Mouse (Mus musculus): ENCODE measurements around the gene Piezo1.

Gene Piezo1

DNA sequence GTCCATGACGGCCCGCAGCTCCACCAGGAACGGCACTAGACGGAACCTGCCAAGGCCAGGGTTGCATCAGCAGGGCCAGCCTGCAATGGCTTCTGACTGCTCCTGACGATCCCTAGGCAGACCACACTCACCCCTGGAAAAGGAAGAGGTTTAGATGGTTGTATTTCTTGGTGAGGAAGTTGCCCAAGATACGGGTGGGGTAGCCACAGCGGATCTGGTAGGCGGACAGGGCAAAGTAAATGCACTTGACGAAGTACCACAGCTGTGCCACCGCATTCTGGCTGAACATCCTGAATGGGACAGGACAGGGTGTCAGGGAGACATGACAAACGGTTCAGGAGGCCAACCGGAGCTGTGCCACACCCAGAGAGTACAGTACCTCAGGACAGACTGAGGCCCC is 66.3 kb downstream of the Piezo1 start:
- no peak for DNase-seq

DNA sequence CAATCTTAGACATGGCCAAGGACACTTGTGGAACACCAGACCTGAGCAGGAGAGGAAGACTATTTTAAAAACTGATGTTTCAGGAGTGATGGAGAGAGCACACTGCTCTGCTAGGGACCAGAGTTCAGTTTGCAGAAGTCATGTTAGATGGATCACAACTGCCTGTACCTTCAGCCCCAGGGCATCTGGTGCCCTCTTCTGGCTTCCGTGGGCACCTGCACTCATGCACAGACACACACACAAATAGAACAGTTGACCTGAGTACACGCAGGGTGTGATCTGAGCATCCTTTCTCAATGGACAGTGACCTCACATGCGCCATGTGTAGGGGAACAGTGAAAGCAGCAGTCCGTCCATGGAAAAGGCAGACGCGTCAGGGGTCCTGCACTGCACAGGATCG is 67.3 kb downstream of the Piezo1 start:
- no peak for DNase-seq

DNA sequence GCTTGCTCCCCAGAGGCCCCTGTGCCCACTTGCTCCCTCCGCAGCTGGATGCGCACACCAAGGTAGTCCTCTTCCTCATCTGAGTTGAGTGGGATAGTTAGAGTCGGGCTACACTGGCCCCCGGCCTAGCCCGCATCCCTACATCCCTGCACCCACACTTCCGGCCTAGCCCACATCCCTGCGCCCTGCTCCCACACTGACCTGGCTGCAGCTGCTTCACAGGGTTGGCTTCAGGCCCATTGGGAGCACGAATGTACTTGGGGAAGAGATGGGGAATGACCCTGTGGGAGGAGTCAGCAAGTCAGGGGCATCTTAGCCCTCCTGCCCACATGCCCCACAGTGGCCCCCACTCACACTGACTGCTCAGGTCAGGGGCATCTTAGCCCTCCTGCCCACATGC is 68.7 kb downstream of the Piezo1 start:
- DNase-seq = no peak

DNA sequence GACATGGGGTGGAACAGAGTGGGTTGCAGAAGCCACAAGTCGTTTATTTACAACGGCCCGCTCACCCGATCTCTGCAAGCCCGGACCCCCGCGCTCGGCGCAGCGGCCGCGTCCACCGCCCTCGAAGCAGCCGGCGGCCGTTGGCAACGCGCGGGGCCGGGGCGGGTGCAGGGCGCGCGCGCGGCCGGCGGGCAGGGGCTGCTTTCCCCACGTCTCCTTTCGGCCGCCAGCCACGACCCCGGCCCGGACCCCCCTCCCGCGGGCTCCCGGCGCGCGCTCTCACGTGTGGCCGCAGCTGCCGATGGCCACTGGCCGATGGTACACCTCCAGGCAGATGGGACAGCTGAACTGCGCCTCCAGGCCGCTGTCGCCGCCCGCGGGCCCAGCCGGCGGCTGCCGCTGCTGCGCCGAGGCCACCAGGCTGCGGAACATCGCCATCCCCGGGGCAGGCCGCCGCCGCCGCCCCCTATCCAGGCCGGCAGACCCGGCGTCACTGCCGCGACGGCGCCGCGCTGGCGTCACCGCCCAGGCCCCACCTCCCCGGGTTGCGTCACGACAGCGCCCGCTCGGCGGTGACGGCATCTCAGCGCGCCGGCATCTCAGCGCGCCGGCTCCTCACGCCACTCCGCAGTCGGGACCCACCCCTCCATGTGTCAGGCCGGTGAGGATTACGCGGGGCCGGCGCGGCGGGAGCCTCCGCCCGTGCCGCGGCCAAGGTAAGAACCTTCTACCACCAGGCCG is 75.4 kb downstream of the Piezo1 start, which contains the start of the genes Rnf166 and Ctu2:
Gene Rnf166, minus strand, starts transcription at position 485 of the 741 bp plus-strand sequence.
Gene Ctu2, plus strand, starts transcription at position 564 of the 741 bp plus-strand sequence.
- peak; percentile 94 for DNase-seq

DNA sequence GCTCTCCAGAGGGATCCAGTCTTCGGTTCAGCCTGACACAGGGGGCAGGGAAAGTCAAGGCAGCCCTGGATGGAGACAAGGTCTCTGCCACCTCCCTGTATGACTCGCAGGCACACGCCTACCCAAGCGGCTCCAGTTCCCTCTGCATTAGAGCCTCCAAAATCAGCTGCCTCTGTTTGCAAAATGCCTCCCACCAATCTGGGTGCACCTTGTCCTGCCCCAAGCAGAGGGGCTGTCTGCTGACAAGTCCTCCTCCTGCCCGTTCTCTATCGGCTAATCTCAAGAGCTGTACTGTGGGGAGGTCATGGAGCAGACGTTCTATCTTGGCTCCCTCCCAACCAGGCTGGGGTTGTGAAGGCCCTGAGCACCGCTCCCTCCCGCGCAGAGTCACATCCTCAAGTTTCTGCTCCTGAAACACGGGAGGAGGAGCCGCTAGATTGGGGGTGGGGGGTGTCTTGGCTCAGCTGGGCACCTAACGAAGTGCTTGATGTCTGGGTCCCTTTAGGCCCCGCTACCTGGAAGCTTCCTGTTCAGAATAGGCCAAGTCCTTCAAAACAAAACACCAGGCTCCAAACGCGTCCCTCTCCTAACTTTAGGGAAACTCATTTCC is 76.1 kb downstream of the Piezo1 start:
- DNase-seq = peak; percentile 12

DNA sequence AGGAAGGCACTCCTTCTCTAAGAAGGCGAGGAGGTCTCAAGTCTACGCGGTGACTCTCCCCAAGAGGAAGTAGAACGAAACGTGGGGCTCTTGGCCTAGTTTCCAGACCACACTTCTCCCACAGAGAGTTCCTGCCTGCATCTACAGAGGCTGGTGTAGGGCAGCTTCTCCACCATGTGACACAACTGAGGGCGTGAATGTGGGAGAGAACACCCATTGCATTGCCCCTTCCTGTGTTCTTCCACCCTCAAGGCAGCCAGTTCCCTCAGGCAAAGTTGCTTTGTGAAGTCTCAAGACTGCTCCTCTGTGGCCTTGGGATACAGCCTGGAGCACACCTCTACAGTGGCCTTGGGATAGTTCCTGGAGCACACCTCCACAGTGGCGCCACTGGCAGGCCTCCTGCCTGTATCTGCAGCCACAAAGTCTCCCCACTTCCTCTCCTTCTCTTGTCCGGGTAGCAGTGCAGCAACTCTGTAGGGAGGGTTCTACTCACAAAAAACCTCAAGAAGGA is 77.2 kb downstream of the Piezo1 start:
- no peak for DNase-seq

DNA sequence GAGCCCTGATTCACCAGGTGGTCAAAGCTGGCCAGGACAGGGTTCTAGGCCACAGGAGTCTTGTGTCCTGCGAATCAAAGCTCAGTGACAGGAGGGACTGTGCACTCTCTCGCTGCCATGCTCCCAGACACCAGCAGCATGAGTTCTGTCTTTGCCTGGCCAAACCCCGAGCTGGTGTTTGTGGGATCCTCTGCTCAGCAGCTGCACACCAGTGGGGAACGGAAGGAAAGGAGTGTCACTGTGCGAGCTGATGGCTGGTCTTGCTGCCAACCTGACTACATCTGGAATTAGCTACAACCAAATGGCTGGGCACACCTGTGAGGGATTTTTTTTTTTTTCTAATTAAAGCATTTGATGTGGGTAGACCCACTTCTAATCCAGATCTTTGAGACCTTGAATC is 80.4 kb downstream of the Piezo1 start:
- no peak for DNase-seq

DNA sequence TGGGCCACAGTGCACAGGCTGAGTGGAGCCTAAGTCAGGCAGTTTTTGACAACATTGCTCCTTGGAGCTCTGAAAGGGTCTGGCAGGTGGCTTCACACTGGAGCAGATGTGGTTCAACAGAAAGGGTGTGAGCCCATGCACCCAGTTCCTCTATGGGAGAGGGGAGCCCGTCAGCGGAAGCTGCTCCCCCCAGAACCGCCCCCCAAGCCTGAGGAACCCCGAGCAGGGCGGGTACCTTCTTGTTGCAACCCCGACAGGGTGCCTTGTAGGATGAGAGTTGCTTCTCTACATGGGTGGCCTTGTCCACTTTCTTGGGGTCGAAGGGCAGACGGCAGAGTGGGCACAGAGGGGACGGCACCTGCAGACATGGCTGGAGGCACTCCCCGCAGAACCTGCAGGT is 81.2 kb downstream of the Piezo1 start:
- DNase-seq = no peak

DNA sequence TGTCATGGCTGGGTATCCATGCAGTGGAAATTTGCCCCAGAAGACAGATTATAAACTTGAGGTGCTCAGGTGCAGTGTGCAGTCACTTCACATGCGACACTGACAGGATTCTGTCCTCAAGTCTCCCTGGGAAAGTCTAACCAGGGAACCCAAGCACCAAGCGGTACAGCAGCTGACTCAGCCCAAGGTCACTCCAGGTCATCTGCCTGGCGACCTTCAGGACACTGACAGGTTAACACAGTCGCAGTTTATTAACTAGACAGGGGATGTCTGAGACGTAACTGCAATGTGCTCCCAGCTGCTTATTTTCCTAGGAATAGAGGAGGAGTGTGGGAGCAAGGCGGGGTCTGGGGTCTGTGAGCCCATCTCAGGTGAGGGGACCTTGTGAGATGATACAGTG is 81.7 kb downstream of the Piezo1 start:
- no peak for DNase-seq

DNA sequence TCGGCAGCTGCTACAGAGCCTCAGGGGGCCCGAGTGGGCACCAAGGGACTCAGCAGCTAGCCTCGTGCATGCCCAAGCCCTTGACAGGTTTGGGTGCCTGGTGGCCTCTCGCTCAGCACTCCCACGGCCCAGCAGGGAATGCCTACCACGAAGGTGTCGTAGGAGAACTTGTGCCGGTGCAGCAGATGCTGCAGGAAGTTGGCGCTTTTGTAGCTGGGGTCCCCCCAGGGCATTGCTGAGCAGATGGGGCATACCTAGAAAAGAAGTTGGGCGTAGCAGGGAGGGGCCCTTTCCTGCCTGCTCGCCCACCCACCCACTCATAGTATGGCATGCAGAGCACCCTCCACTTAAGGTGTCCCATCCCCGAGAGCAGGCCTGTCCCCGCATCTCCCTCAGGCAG is 83.3 kb downstream of the Piezo1 start:
- no peak for DNase-seq

DNA sequence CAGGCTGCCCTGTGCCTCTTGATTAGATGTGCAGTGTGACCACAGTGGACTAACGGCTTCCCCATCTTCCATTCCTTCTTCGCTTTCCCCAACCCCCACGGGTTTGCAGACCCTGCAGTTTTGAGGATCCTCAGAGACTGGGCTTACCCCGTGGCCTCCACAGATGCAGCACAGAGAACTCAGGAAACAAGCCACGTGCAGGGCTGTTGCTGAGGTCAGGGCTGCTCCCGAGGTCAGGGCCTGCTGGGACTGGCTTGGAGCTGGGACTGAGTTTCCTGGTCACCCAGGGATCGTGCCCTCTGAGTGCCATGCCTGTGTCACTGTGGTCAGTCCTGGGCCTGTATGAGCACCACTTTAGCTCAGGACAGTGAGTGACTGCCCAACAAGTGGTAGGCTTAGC is 86.1 kb downstream of the Piezo1 start:
- DNase-seq = no peak

DNA sequence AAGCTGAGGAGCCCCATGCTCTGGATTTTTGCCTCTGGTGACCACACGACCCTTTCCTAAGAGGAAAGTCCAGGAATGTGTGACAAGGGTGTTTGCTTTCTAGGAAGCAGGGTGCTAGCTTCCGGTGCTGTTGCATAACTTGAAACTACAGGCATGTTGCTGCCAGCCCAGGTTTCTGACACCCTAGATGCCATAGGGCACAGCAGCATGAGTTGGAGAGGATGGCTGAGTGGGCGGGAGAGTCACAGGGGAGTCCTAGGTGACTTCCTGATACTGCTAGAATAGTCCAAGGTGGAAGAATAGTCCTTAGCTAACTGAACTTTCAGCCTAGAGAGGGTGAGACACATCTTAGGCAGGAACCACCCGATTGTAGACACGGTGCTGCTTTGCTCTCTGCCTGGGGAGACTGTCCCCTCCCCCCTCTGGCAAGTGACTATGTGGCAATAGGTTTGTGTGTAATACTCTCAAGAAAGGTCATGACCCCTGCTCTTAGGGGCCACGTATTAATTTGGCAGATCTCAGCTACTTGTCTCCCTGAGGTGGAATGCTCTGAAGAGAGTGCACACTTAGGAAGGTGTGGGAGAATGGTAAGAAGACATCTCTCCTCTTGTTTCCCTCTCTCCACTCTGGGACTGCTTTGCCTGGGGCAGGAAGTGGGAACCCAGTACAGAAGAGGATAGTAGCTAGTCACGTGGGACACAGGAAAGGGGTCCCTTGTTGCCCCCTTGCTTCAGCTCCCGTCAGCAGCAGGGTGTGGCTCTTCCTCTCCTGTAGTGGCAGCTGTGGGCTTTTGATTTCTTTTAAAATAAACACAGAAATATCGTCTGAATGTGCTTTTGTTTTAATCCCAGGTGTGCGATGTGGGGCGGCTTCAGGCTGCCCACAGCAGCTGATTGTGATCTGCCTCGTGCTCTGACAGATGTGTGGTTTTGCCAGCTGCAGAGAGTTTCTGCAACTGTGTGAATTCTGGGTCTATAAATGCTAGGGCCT is 87.2 kb downstream of the Piezo1 start:
- DNase-seq = no peak

DNA sequence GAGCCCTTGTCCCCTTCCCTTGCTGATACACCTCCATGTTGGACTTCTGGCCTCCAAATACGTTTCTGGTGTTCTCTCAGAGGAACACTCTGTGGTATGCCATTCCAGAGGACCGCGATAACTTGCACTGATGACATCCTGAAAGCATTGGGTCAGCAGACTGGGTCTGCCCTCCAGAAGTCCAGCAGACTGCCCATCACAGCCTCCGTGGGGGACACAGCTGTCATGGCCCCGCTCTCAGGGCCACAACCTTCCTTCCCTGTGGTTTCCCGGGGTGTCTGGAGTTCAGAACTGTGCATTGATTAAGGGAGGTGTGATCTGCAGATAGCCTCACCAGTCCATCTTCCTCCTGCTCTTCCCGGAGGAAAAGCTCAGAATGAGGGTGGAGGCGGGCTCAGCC is 88.6 kb downstream of the Piezo1 start:
- no peak for DNase-seq

DNA sequence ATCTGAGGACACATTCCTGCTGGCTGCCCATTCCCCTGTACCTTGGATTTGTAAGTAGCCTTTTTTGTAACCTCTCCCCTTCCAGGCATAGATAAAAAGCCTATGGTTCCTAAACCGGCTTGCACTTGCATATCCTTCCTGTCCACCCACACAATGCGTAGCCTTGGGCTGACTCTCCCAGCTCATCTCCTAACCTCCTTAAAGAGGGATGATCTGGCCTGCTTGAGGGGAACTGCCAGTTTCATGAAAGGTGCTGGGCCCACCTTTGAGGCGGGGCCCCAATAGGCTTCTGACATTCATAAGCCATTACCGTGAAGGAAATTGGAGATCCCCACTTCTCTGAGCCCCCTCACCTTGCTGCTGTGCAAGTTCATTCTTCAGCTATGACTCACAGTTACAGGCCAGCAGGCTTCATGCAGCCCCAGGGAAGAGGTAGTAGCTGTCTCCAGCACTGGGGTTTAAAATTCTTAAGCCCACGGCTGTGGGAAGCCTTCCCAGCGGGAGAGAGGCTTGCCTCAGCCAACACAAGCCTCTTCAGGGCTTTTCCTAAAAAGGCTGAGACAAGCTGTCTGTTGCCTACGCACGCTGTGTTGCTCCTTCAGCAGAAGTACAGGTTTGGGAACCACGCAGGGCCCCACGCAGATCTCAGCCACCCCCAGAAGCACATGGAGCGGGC is 89.5 kb downstream of the Piezo1 start:
- no peak for DNase-seq

DNA sequence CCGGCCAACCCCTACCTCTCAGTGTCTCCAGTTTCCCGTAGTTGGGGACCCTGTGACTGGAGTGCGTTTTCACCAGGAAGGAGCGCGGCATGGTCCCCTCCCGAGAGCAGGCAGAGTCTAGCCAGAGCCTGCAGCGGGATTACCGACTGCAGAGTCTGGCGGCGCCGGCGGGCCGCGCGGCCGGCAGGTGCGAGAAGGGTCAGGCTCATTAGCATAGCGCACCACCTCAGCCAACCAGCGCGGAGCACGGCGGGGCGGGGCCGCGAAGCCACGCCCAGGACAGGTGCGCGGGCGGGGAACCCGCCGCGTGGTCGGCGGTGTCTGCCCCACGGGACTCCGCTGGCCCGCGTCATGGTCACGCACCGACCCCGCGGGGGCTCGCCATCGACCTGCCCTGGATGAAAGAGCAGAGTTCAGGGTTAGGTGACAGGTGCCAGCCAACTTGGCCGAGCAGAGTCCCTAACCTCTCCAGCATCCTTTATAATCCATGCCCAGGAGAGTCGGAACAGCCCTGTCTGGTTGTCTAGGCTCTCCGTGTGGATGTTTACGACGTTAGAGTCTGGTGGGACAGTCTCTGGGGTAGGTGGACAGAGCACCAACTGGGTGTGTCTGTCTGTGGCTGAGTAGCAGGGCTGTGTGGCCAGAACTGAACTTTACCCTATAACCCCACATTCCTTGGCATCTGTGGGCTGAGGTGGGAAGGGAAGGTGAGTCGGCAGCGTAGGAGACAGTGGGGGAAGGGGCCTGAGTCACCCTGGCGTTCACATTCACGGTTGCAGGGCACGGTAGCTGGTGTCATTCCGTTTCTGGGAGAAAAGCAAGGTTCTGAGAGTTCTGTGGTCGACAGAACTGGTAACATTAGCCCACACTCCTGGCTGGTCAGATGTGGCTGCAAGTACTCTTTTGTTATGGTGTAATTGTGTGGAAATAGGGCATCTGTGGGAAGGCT is 90.3 kb downstream of the Piezo1 start, which contains the start of gene Snai3:
Gene Snai3, minus strand, starts transcription at position 210 of the 949 bp plus-strand sequence.
- peak; percentile 67 for DNase-seq

DNA sequence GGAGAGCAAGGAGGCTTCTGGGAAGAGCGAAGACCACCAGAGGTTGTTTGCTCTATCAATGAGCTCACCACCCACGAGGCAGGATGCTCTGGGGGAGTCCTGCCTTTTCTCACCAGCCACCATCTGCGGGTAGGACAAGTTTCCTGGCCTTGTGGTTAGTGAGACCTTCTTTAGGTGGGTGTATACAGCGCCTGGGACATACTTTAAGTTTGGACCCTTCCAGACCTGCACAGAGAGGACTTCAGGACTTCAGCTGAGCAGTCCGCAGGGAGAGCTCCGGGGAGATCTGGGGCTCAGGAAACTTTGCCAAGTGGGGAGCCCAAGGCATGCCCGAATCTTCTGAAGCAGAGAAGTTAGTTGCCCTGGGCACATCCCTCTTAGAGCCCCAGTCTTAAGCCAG is 91.1 kb downstream of the Piezo1 start:
- DNase-seq = no peak

DNA sequence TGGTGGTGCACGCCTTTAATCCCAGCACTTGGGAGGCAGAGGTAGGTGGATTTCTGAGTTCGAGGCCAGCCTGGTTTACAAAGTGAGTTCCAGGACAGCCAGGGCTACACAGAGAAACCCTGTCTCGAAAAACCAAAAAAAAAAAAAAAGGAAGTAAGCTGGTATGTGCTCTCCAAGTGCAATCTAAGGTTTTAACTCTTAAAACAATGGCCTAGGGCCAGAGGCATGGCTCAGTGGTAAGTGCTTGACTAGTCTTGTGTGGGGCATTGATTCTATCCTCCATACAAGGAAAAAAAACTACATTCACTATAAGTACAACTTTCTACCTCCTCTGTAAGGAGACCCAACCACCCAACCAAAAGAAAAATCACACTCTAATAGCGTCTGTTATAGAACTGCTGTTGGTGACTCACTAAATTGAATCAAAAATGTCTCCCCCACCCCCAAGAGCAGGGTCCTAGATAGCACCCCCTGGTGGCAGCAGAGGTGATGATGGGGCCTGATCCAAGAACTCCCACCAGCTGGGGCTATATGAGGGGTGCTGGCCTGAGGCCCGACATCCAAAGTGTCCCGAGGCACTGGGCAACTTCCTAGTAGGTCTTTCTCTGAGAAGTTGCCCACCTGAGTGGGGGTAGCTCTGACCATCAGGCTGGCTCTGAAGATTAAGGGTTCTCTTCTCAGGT is 91.8 kb downstream of the Piezo1 start:
- DNase-seq = no peak

DNA sequence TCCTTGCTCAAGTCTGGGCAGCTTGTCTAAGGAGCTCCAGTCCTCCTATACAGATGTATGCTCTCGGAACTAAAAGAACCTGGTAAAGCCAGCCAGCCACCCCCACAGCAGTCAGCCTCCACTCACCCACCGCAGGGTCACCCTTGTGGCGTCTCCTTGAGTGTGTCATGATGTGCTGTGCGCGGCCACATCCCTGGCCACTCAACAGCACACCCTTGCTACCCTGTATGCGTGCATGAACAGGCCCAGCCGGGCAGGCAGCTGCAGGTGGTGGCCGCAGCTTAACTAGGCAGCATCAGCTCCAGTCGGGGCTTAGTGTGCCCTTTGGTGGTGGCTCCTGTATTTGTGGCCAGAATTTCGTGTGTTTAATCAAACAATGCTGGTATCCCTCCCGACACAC is 94.0 kb downstream of the Piezo1 start:
- no peak for DNase-seq

DNA sequence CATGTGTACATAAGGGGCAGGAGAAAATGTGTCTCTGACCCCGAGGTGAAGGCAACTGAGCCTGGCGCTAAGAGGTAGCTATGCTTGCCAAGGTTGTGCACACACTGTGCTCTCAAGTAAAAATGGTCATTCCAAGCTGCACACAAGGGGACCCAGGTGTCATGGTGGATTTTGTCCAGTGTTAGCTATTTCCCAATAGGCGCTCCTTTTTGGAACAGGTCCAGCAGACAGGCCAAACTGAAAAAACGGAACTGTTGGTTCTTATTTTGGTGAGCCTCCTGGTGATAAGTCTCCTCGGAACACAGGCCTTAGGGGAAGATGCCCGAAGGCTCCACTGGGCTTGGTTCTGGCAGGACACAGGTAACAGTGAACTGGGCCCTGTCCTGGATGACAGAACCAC is 96.7 kb downstream of the Piezo1 start:
- DNase-seq = no peak

DNA sequence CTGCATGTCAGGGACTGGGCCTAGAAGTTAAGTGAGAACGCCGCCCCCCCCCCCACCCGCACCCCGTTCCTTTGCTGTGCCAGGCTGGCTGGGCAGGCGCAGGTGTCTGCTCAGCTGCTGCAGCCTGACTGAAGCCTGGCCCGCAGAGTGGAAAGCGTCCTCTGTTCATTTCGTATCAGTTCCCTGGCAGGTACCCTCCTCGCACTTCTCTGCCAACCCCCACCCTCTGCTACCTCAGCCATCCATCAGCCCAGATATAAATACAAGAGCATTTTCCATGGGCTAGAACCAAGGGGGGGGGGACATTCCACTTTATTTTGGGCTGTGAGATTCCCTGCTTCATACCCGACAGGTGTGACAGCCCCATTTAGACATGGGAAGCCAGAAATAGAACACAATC is 99.0 kb downstream of the Piezo1 start:
- no peak for DNase-seq
